Mouse (Mus musculus): ENCODE measurements around the gene Calm1.

Calm1 gene

DNA sequence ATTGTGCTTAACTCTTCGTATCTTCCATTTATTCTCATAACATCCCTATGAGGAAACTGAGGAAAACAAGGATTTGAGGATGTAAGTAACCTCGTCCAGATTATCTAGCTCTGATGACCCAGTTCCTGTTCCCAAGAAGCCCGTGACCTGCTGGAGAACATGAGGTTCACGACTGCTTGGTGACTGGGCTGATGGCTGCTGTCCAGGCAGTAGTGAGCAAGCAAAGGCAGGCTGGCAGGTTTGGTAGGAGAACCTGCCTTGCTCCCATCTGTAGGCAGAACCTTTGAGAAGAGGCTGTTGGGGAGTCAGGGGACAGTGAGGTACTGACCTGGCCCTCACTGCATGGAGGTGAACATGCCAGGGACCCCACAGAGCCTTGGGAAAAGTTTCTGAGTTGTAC, 26.0 kb downstream of the Calm1 start:
- DNase-seq = no peak

DNA sequence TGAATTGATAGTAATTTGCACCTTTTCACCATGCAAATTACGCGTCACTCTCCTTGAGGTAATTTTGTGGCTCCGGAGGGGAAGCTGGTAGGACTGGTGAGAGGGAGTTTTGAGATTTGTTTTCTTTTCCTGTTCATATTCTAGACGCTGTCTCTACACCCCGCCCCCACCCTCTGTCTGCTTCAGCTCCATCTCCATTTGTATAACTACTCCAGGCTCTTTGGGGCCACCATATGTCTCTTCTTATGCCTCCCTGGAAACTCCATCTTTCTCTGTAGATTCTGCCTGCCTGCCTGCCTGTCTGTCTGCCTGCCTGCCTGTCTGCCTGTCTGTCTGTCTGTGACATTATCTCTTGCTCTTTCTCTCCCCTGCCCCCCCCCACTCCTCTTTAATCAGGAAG, 26.8 kb downstream of the Calm1 start:
- no peak for DNase-seq

DNA sequence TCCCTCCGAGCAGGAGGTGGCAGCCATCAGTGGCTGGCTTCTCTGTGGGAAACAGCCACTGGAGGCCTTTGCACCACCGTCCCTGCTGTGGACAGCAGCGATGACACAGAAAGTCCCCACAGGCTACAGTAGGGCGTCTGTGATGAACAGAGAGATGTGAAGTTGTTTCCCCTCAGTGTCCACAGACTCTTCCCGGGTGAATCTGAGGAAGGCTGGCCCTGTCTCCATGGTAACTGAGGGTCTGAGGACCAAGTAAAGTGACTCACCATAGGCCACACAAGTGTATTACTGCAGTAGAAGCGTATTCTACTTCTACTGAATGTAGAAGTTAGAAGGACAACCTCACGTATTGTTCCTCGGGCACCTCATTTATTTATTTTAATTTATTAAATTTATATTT, 27.4 kb downstream of the Calm1 start:
- no peak for DNase-seq

DNA sequence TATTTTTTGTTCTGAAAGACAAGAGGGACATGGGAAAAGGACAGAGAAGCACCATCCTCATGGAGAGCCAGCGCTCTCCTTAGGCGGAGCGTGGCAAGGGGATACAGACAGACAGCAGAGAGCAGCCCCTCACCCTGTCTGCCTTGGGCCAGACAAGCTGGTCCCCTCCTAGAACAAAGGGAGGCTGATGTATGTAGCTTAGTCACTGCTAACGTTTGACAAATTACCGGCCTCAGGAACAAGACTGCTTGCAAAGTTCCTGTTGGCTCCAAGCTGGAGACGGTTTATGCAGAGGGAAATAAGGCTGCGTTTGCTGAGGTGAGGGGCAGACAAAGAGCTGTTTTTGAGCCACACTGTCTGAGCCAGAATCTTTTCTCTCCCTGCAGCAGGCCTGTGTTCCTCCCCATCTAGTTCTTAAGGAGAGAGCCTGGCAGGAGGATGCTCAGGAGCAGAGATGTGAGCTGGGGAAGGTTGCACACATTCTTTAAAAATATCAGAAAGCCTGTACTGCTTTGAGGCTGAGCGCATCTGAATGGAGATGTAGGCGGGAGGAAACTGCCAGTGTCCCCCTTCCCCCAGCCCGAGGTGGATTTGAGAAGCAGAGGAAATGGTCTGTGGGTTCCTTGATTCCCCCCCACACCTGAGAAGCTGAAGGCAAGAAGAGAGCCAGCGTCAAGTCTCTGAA, 28.9 kb downstream of the Calm1 start:
- DNase-seq = no peak

DNA sequence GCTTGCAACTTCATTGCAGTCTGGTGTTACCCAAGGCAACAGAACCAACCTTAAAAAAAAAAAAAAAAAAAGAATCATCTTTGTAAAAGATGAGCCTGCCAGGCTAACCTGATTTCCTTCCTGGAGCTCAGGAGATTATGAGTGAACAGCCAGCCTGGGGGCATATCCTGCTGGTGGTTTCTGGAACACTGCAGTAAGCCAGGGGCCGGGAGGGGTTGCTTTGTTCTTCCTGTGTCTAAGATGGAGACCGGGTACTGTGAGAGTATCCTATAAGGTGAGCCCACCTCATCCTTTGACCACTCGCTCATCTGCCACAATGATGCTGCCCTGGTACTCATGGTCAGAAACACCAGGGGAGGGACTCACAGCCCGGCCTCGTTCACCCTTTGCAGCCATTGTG, 35.0 kb downstream of the Calm1 start:
- no peak for DNase-seq

DNA sequence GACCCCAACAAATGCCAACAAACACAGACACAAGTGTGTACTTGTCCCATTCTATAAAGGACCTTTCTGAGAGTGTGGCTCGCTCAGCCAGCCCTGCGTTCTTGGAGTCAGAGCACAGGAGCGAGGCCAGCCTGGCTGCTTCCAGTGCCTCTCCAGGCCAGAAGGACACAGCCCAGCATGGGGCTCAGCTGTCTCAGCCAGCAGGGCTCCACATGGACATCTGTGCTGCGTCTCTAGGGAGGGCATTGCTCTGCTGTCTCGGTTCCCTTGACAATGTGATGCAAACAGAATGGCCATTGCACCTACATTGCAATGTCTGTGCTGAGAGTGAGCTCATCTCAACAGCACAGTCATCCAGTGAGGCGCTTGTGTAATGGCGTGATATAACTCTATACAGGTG, 35.7 kb downstream of the Calm1 start:
- no peak for DNase-seq

DNA sequence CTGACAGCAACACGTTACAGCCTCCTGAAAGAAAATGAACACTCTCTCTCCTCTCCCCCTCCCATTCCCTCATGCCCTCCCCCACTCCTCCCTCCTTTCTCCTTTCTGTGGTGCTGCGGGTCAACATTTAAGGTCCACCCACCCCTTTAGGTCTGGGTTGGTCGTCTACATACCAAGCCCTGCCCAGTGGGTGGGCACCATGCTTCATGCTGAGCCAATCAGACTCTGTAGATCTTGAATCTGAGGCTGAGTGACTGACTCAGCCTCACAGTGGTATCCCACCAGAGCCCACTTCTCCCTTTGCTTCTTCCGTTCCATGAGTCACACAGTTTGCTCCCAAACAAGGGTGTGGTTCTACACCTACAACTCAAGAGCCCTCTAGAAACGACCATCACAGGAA, 36.2 kb downstream of the Calm1 start:
- no peak for DNase-seq

DNA sequence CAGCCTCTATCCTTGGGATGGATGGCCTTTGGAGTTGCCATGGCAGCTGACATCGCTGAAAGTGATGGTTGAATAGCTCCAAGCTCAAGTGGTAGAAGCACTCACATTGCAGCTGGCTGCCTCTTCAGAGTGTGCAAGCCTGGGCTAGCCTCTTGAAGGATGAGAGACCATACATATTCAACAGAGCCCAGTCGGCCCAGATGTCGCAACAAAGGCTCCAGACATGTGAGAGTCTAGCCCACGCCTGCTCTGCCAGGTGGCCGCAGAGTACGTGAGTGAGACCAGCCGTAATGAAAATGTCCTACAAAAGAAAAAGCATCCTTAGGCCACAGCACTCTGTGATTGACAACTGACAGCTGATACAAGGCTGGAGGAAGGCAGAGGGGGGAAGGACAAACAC, 40.2 kb downstream of the Calm1 start:
- DNase-seq = no peak

DNA sequence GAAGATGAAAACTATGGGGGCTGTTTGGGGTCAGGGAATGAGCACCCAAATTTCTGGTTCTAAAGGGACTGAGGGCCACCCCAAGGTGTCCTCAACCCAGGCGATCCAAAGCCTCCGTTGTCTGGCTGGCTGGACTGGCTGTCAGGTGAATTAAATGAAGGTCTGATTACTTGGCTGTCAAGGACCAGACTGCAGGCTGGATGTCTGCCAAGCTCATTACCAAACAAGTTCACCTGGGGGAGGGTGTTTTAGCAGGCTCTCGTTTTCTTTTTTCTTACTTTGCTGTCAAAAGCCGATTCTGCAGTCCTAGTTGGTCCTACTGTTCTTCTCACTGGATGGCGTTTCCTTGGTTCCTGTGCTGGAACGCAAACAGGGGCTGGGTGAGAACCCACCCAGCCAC, 40.6 kb downstream of the Calm1 start:
- DNase-seq = no peak

DNA sequence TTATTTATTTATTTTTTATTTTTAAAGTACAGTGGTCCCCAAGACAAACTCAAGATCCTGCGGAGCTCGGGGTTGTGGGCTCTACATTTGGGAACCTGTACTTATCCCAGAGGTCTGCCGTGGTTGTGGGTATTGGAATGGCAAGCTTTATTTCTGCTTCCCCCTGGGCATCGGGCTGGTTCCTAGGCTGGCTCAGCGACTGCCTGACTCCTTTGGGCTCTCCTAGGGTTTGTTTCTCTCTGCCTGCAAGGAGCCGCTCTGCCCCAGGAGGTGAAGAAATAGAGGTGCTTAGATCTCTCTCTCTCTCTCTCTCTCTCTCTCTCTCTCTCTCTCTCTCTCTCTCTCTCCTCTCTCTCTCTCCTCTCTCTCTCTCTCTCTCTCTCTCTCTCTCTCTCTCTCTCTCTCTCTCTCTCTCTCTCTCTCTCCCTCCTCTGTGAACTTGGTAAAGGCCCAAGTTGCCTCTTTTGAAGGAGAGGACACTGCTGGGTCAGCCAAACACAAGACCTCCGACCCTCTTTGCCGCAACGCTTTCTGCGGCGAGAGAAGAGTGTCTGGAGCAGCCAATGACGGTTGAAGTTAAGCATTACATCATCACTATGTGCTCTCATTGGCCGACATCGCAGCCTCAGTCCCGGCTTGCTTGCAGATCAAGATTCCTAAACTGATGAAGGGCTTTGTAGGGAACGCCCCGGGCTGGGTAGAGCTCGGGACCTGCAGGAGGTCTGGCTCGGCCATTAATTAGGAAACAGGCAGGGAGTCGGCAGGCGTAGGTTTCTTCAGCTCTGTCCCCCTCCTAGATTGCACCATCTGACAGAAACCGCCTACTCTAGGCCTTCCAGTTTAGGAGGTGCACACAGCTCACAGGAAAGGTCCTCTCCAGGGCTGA, 42.9 kb downstream of the Calm1 start:
- DNase-seq = peak; percentile 52 to 69

DNA sequence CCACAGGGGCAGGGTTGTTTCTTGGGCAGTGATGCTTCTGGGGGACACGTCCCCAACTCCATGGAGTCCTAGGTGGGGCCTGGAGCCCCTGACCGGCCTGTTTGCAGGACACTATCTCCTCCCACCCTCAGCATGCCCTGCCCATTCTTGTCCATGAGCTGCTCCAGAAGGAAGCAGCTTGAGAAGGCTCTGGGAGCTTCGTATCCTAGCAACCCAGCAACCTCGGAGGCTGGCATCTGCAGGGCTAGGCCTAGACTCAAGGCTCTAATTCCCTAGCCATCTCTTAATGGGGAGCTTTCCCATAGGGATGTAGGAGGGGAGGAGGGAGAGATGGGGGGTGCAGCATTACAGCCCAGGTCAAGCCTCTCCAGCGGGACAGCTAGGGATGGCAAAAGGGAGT, 45.3 kb downstream of the Calm1 start:
- no peak for DNase-seq

DNA sequence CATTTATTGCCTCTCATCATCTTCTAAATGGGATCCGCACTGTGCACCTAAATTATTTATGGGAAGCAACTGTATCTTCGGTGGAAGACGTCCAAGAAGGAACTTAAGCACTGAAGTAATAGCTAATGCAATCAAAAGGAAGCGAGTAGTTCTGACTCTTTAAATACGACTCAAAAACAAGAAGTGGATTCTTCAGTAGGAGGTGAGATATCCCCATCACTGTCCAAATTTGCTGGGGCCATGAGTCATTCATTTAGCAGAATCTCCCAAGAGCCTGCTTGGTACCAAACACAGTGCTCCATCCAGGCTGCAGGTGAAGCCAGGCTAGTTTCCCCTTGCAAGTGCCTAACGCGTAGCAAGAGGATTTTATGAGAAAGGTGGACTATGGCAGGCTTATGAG, 49.9 kb downstream of the Calm1 start:
- DNase-seq = no peak

DNA sequence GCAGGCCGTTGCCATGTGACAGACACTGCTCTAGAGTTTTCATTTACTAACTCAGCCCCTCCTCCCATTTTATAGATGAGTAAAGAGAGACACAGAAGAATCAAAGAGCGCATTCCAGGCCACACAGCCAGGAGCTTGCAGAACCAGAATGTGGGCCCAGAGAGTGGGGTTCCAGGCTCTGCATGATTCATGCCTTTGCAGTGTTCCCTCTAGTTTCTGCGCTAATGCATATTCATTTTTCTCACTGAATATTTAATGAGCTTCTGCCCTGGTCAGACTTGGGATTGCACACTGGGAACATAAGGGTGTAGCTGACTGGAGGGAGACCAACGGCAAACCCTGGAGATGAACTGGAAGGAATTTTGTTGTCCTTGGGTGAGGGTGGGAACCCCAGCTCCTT, 55.2 kb downstream of the Calm1 start:
- no peak for DNase-seq

DNA sequence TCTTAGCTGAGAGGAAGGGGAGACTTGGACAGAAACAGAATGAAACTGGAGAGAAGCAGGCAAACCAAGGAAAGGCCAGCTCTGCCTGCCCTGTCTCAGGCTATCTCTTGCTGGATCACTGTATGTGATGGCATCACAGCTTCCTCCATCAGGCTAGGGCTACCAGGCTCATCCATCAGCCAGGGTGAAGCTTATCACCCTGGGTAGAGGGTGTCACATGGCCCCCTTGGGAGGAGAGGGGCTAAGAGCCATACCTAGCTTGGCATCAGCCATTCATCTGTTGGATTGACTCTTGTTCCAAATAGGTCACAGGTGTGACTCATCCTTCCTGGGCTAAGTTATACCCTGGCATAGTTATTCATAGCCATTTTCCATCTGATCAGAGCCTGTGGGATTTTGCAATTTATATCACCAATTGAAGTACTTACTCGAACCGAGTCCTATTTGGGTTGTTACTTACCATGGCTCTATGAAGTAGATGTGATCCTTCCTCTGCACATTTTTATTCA, 56.3 kb downstream of the Calm1 start:
- no peak for DNase-seq

DNA sequence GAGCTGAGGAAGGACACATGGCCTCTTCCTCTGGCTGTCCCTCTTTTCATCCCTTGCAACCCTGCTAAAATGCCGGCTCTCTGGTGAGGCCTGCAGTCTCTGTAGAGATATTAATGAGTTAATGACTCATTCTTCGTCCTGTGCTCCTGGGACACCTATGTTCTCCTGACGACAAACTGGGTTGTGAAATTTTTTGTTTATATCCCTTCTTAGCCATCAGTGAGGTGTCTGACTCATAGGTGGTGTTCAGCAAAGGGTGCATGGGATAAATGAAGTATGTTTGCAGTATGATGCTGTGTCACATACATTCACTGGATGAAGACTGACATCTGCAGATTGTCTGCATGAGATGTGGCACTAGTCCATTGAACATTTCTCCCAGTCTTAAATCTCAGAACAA, 58.5 kb downstream of the Calm1 start:
- no peak for DNase-seq
